Mouse (Mus musculus) mature B cell (primary cell): Measurements from ENCODE around the gene Prdm16.

Experiments
- in situ Hi-C: fragments of 300-500 bp; cut with MboI; formaldehyde crosslinking; loops from 2 replicates; pipeline ENCODE4 v1.14.3; 2019

The Prdm16 gene

GRCm38 (mm10) chr4:154639591-154640442 lies 3.1 kb upstream of the Prdm16 start:
- in situ Hi-C loops, result no loop called here

DNA sequence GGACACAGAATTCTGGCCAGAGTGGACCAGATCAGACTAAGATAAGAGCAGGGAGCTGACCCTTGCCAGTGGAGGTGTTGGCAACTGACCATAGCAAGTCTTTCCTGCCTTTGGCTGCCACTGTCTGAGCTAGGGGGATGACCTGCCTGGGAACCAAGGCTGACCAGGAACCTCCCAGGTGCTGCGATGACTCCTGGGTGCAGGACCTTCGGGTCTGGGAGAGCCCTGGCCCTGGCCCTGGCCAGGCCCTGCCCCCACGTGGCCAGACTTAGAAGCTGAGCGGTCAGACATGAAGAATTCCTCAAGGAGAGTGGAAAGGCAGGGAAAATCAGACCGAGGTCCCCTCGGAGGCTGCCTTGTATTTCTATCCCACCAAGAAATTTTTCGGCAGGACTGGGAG lies 2.5 kb upstream of the Prdm16 start:
- in situ Hi-C loops, result no loop called here

DNA sequence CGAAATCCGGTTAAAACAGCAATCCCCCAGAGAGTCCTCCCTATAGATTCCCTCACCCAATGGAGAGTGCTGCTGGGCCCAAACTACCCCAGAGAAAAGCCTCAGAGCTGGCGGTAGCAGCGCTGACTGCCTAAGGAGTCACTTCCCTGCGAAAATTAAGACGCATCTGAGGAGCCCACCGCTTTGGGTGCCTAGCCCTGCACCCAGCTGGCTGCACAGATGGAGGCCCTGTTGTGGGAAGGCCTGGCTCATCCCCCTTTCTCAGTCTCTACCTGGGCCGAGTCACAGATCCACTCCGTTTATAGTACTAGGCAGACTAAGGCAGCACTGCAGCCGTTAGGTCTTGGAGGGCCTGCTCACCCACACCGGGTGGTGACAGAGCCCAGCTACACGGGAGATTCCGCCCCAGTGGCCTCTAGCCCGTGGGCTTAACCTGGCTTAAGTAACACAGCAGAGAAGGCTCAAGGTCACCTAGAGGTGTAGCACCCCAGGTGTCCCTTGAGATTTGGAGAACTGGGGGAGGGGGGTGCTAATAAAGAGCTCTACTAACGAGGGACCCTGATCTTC lies 1.7 kb upstream of the Prdm16 start:
- in situ Hi-C loops, result no loop called here

DNA sequence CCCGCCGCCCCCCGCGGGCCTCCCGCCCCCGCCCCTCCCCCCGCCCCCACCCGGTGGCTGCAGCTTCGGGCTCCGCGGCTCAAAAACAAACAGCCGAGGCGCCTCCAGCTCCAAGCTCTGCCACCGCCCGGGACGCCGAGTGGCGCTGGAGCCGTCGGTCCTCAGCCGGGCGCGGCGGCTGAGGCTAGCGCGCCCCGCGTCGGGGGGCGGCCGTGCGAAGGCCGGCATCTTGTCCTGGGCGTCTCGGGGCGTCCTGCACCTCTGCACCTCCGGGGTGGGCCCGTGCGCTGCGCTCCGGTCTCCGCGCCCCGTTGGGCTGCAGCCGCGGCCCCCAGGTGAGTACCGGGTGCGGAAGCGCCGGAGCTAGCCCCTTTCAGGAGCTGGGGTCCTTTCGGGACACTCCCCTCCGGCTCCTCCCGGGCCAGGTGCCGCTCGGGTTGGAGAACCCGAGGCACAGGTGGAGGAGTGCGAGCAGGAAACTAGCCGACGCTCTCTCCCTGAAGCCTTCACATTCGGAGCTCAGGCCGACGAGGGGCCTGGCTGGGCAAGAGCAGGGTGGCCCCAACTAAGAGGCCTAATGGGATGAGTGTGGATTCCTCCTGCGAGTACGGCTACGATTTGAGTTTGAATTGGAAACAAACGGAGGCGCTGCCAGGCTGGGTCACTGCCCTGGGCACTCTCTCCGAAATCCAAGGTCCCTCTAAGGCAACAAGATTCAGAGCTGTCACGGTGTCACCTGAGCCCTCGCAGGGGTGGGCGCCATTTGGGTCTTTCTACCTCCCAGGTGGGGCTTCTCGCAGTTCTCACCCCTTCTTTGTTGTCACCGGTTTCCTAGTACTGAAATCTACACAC lies 1.0 kb upstream of the Prdm16 start:
- in situ Hi-C loops, result no loop called here

DNA sequence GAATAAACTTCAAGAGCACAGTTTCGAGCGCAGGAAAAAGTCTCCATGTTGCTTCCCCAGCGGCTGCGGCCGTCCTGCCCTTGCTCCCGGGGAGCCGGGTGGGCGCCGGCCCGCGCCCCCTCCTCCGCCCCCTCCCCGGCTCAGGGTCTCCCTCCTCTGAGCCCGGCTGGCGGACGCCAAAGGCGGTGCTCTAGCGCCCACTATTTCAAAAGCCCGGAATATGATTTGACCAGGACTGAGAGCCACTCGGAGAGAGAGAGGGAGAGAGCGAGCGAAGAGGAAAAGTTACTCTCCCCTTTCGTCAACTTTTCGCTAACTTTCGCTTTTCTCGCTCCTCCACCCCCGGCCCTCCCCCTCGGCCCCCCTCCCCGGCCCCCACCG lies 630 bp downstream of the Prdm16 start:
- in situ Hi-C loops, result no loop called here

- in situ Hi-C loops, result no loop called here
Measured at GRCm38 (mm10) chr4:154635241-154636052, 1.2 kb downstream of the Prdm16 start.

- in situ Hi-C loops, result no loop called here
Measured at GRCm38 (mm10) chr4:154634470-154635240, 2.0 kb downstream of the Prdm16 start.

DNA sequence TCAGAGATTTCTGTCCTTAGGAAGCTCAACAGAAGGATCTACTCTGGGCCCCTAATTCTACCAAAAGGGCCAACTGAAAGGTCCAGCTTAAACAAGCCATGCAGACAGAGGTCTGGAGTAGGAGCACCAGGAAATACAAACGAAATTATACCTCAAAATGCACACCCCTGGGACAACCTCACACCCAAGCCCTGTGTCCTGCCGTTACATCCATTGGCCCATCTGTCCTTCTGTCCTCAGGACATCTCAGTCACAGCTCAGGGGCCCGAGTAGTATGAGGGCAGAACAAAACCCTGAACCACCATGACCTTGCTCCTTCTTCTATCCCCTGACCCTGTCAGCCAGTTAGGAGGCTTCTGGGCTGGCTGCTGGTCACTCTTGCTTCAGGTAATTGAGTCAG lies 2.7 kb downstream of the Prdm16 start:
- in situ Hi-C loops, result no loop called here

DNA sequence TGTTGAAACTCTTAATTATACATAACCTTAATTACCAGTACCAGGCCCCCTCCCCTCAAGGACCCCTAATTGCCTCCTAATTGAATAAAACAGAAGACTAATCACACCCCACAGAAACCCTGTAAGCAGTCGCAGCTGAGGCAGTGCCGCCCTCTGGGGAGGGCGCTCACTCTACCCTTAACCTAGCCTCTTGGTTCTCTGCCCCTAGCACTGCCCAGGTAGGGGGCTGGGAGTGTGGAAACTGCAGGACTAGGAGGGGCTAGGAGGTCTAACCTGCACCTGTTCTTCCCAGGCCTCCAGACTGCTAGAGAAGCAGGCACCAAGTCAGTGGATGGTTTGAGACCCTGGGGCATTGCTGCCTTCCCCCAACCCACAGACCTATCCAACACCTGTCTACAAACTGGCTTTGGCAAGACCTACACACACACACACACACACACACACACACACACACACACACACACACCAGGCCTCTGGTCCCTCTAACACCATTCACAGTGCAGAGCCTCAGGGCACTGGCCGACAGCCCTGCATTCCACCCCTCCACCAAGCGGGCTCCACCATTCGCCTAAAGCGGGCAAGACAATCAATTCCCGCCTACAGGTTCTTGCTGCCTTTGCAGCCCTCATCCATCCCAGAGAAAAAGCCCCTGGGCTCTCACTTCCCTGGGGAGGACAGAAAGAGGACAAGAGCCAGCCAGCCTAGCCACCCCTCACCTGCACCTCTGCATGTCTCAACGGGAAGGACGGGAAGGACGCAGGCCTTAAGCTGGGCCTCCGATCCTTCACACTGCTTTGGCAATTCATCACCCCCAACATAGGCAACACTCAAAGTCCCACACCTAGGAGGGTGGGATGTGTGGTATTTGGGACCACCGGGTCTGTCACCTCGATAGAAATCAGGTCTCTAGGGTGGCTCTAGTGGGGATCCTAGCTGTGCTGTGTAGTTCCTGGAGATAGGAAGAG lies 3.6 kb downstream of the Prdm16 start:
- in situ Hi-C loops, result no loop called here

- in situ Hi-C loops, result no loop called here
Measured at GRCm38 (mm10) chr4:154630763-154631162, 5.9 kb downstream of the Prdm16 start.

- in situ Hi-C loops, result no loop called here
Measured at GRCm38 (mm10) chr4:154627419-154628142, 9.1 kb downstream of the Prdm16 start.

GRCm38 (mm10) chr4:154626282-154626681 lies 10.4 kb downstream of the Prdm16 start:
- in situ Hi-C loops, result no loop called here

GRCm38 (mm10) chr4:154625710-154626109 lies 11.0 kb downstream of the Prdm16 start:
- in situ Hi-C loops, result no loop called here

GRCm38 (mm10) chr4:154623241-154623640 lies 13.4 kb downstream of the Prdm16 start:
- in situ Hi-C loops, result no loop called here

- in situ Hi-C loops, result no loop called here
Measured at GRCm38 (mm10) chr4:154622521-154622920, 14.2 kb downstream of the Prdm16 start.

DNA sequence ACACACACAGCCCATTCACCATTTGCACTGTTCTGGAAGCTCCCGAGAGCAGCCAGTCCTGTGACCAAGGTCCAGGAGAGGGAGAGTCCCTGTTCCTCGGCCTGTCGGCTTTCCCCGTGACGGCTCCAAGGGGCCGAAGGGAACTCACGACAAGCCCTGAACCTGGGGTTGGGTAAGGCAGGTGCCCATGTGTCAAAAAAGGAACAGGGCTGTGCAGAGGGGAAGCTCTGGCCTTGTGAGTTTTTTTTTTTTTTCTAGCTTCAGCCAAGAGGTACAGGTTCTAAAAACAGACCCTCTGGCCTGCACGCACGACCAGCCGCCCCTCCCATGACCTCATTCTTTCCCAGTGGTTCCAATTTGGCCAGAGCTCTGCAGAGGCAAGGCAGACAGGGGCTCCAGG lies 25.5 kb downstream of the Prdm16 start:
- in situ Hi-C loops, result no loop called here

- in situ Hi-C loops, result no loop called here
Measured at GRCm38 (mm10) chr4:154607724-154608123, 28.9 kb downstream of the Prdm16 start.

GRCm38 (mm10) chr4:154604442-154604830 lies 32.2 kb downstream of the Prdm16 start:
- in situ Hi-C loops, result no loop called here
